Mouse (Mus musculus): Measurements from ENCODE around the gene Vat1l.

DNA sequence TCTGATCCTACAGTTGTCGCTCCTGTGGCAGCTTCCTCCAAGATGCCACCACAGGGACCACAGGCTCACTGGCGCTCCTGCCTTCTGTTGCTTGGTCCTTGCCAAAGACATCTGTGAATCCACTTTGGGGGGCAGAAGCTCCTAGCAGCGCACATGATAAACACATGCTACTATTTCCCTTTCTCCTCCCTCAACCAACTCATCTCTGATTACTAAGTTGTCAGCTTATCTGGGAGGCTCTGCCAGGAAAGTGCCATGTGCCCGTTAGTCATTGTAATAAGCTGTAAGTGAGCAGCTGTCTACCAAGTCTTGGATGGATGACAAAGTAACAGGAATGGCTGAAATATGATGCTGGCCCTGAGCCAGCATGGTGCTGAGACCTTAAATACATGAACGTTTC is 100.9 kb downstream of the Vat1l start:
- no peak for TF ChIP-seq MXI1 (IDR thresholded peaks at IDR 0.05; ENCODE audit: low read depth, low read length)
- TF ChIP-seq NRF1 (IDR thresholded peaks at IDR 0.05; ENCODE audit: insufficient read depth, low read depth, low read length, poor library complexity, severe bottlenecking): no peak
- TF ChIP-seq USF1 (IDR thresholded peaks at IDR 0.05; ENCODE audit: low read depth, low read length): no peak
- TF ChIP-seq GATA1 (IDR thresholded peaks at IDR 0.05; ENCODE audit: low read depth, low read length): no peak
- no peak for TF ChIP-seq POLR2A (IDR thresholded peaks at IDR 0.05; ENCODE audit: control insufficient read depth in 1 of 2, insufficient read depth in 1 of 2, low read depth in 1 of 2, low read length in 2 of 2, poor library complexity in 1 of 2)
- TF ChIP-seq MAX (IDR thresholded peaks at IDR 0.05; ENCODE audit: low read length): no peak
- no peak for TF ChIP-seq ZNF384 (IDR thresholded peaks at IDR 0.05; ENCODE audit: low read depth, low read length)
